Mouse (Mus musculus): ENCODE data around the gene Lnx1. TPM values are rescaled to one million over a fixed set of nuclear protein-coding genes. Genes with fewer than 3 reads are reported as not detected.

Lnx1 gene
- total RNA-seq, 2 experiments from 2014 or later: 8.2 to 10.1 TPM

DNA sequence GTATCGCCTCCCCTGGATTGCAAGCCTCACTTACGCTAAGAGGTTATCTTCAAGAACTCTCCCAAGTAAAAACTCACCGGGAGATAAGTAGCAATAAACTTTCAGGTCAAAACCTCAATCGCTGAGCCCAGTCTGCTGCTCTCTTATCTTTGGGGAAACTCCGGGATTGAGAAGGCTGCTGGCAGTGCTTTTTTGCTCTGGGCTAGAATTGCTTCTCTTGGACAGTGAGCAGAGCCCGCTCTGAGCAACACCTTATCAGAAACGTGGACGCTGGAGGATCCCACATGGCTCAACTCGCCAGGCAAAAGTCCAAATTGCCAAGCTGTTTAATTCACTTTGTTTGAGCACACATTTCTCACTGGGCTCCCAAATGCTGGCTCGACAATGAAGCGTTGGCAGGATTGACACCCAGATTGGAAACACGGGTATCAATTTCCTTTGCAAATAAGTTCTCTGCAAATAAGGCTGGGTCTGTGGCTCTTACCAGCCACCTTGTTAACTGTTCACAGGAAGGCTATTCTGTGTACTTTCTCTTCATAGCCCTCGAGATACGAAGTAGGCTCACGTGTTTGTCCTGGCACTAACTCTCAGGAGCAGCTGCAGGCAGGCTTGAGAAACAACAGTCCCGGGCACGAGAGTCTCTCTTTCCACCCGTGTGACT is 89.1 kb downstream of the Lnx1 start:
- DNase-seq: peak; percentile 45
- intact Hi-C loops (cut with DNase I): loop anchor here (5.0 kb wide), 1 partner anchor 181 kb away; no protein-coding TSS in a partner anchor

DNA sequence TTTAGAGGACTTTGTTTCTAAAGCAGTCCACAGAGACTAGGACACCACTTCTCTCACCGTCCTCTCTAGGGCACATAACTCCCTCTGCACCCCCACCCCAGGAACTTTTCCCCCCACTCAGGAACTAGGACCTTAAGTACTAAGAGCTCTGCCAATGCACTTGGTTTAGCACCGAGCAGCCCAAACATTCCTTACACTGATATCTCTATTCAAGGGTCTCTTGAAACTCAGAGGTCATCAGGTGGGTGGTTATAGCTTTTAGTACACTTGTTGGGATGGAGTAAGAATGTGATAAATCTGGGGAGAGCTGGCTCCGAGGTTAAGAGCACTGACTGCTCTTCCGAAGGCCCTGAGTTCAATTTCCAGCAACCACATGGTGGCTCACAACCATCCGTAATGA is 90.0 kb downstream of the Lnx1 start:
- no peak for DNase-seq
- intact Hi-C loops (cut with DNase I): loop anchor here (5.0 kb wide), 1 partner anchor 180 kb away; no protein-coding TSS in a partner anchor

DNA sequence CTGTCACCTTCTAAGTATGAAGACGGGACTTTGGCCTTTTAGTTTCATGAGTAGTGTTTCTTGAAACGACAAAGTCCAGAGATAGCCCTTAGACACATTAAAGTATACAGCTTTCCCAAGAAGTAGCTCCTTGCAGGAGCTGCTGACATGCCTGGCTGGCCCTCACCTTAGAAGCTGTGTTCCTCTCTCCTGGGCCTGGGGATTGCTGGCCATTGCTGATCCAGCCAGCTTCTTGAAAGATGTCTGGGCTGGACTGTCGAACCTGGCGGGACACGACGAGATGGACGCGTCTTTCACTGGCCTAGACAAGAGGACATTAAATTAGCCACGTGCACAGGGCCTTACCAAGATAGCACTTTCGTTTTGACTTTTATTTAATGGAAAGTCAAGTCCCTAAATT is 92.2 kb downstream of the Lnx1 start:
- intact Hi-C loops (cut with DNase I): loop anchor here (5.0 kb wide), 1 partner anchor 178 kb away; no protein-coding TSS in a partner anchor
- DNase-seq: no peak

DNA sequence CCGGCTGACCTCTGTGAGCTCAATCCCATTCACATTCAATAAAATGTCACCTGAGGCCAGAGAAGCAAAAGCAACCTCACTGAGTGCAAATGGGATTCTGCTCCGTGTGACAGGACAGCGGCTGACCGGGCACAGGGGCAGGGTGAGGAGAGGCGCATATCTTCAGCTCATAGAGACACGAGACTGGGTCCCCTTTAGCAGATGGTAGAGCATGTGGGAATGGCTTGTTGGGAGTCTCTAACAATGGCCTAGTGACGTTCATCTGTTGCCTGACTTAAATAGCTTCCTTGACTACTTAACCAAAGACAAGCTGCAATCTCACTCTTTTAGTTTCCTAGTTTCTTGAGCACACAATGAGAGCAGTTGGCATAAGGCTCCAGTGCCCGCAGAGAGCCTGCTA is 96.5 kb downstream of the Lnx1 start:
- no peak for DNase-seq
- intact Hi-C loops (cut with DNase I): no loop called here

DNA sequence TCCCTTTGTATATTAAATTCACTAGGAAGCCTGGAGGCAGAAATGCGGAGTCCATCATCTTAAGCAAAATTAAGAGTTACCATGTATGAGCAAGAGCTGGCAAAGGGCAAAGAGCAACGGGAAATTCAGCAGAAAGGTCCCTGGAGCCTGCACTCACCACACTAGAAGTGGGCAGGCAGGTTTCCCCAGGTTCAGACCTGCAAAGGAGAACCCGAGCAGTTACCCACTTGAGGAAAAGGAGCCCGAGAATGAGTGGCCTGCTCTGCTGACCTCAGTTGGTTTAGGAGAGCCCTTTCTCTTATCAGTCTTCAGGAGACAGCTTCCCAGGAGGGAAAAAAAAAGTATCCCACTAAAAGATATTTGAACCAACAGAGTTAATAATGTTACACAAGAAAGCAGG is 99.4 kb downstream of the Lnx1 start:
- intact Hi-C loops (cut with DNase I): no loop called here
- DNase-seq: no peak

DNA sequence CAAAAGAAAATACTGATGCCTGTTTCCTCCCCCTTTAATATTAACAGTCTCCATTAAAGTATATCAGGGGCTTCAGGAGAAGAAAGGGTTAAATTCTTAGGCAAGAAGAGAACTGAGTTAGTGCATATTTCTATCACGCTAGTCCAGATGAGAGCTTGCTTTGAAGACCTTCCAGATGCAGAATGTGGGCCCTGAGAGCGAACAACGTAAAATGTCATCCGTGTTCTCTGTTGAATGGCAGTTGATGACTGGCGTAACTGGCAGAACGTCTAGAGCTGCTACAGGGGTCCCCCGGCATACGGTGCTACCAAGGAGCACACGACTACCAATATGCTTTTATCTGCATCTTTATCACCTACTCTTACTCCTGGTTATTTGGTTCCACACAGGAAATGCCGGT is 100.3 kb downstream of the Lnx1 start:
- intact Hi-C loops (cut with DNase I): no loop called here
- no peak for DNase-seq

DNA sequence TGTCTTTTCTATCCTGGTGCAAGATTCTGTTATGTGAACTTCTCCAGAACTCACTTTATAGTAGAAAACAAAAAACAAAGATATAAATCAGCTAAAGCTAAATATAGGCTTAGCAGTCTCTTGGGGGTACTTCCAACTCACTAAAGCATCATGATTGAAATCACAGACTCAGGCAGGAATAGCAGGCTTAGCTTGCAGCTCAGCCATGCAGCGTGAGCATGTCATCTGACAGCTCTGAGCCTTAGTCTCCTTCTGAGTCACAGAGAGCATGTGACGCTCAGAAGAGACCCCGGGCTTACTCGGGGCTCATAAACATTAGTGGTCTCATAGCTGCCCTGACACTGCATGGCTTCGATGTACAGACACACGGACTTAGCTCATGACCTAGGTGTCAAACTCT is 100.7 kb downstream of the Lnx1 start:
- intact Hi-C loops (cut with DNase I): no loop called here
- no peak for DNase-seq

DNA sequence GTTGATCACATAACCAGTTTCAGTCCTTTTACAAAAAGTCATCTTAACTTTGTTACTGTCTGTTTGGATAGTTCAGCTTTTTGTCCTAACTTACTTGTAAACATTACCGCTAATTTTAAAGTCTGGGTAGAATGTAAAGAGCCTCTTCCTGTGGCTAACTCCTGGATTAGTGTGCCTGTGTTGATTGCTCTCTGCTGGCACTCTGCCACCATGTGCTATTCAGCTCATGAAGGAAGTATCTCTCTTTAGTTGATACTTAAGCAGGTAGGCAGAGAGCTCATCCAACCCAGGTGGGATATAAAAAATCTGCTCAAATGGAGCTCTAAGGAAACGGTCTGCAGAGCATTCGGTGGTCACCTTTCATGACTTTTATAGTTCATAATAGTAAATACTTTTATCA is 101.5 kb downstream of the Lnx1 start:
- intact Hi-C loops (cut with DNase I): no loop called here
- no peak for DNase-seq

DNA sequence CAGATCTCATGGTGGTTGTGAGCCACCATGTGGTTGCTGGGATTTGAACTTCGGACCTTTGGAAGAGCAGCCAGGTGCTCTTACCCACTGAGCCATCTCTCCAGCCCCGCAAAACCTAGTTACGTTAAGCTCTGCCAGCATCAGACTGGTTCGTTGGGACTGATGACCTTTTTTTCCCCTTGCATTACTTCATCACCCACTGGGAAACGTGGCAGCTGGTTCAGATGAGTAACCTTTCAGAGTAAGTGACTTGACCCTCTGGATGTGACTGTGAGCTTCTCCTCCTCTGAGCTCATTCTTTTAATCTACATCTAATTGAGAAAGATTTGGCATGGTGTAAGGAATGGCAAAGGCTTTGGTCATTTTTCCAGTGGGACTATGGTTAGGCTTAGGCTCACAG is 102.7 kb downstream of the Lnx1 start:
- intact Hi-C loops (cut with DNase I): no loop called here
- DNase-seq: no peak

DNA sequence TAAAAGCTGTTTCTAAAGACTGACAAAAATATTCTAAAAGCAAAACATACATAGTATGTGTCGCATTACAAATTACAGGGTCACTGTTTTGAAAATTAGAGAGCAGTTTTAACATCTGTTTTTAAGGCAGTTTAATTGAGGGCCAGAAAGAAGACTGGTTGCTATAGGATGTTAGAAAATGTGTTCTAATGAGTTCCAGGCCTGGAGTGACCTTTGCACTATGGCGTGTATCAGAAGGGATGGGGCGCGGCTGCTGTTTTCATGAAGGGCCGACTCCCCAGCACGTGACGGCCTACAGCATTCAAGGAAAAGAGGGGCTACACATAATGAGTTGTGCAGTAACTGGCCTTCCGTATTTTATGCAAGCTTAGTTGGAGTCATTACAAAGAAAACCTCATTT is 109.6 kb downstream of the Lnx1 start:
- no peak for DNase-seq
- intact Hi-C loops (cut with DNase I): no loop called here

DNA sequence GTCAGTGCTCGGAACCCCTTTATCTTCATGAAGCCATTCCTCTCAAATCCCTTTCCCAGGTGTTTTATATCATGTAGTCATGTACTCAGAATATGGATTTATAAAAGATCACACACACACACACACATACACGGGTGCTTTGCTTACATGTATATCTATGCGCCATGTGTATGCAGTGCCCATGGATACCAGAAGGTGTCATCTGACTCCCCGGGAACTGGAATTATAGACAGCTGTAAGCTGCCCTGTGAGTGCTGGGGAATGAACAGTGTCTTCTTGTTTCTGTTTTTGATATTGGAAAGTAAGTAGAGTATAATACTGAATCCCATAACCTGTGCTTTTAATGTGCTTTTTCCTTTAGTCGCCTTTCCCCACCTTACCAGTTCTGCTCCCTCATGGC is 111.3 kb downstream of the Lnx1 start:
- DNase-seq: no peak
- intact Hi-C loops (cut with DNase I): no loop called here

DNA sequence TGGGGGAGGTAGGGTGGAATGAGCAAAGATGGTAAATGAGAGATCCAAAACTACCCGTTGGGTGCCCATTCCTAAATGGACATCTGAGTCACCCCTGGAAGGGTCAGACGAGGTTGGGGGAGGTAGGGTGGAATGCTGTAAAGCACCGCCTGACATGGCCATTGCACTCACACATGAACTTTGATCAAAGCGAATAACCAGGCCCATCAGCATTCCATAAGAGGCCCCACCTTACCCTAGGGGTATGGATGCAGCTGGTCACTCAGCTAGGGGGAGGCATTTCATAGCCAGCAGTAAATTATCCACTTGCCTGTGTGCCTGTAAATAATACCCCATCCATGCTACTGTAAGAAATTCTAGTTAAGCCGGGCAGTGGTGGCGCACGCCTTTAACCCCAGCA is 113.6 kb downstream of the Lnx1 start:
- no peak for DNase-seq
- intact Hi-C loops (cut with DNase I): no loop called here

DNA sequence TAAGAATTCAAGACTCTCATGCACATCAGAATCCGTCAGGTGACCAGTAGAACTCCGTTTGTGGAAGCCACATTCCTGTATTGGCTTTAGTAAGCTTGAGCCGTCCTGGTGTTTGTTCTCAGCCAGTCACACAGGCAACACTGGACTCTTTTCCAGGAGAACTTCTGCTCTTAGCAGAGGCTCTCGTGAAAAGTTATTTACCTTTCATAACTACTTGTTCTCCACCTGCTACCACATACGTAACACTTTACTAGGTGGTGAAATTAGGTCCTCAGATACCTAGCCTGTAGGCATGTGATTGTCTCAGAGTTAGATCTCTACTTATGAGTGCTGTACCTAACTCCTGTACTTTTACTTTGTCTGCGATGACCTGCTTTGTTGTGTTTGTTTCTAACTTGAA is 130.9 kb downstream of the Lnx1 start:
- no peak for DNase-seq
- intact Hi-C loops (cut with DNase I): no loop called here

DNA sequence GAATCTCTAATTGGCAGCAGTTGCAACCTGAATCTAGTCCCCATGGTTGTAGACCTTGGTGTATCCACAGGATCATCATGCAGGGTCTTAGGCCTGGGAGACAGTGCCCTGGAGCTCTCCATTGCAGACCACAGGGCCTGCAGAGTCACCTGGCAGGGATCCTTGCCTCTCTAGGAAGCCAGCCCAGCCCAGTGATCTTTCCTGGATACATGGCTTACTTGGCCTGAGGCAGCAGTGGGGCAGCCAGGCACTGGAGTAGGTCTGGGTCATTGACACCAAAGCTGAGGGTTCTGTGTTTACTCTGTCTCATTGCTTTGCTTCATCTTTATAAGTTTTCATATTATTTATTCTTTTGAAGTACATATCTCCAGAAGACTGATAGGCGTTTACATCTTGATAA is 141.6 kb downstream of the Lnx1 start:
- intact Hi-C loops (cut with DNase I): no loop called here

DNA sequence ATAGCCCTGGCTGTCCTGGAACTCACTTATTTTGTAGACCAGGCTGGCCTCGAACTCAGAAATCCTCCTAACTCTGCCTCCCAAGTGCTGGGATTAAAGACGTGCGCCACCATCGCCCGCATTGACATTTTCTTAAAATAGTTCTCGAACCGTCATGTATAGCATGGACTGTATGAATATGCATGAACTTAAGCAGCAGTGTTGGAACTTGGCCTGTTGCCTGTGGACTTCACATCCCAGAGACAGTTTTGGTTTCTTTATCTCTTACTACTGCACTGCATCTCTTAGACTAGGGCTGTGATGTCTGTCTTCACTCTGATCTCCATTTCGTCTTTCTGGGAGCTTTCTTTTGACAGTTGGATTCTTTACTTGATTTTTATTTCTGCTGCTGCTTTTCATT is 153.1 kb downstream of the Lnx1 start:
- DNase-seq: no peak
- intact Hi-C loops (cut with DNase I): no loop called here

More for the DNA sequence above, 141.6 kb downstream of the Lnx1 start:
- peak in 1 of 2 experiments; percentile 8 for DNase-seq

DNA sequence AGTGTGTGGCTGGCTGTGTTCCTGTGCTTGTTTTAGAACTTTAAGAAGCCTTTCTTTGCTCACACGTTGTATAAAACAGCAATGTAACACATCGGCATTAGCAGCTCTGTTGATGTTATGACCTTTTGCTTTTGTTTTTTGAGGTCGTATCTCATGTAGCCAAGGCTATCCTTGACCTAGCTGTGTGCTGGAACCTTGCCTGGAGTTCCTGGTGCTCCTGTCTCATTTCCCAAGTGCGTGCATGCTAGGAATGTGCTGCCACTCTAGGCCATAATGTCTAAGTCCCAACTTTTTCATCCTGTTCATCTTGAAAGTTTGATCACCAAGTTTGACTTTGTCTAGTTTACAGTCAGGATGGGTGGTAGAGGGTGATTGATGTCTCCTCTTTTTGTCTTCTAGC is 157.1 kb downstream of the Lnx1 start:
- intact Hi-C loops (cut with DNase I): no loop called here
- DNase-seq: no peak

Other genes with a start within 250 kb of the Lnx1 start
- gene Scfd2, start 171.2 kb downstream of the Lnx1 start, total RNA-seq (2021): 10 to 100 TPM; 11.6 to 12.9 TPM
- 10 to 100 TPM; 26.0 to 29.8 TPM for gene Fip1l1, start 167.5 kb downstream of the Lnx1 start, total RNA-seq (2021)

Measured in heart, postnatal 36 days (tissue).